Mouse (Mus musculus) stomach, embryonic 15.5 days (tissue): Measurements from ENCODE around the gene Hopx. TPM values are rescaled to one million over a fixed set of nuclear protein-coding genes. Genes with fewer than 3 reads are reported as not detected.

Experiments
- ATAC-seq: fragments of 200-750 bp; cut with Nextera tagmentation; 2 replicates; pipeline ENCODE4 v1.8.0; 2017; ENCODE audit warnings: low read depth, moderate number of reproducible peaks, moderate TSS enrichment; ENCODE audit not compliant: insufficient read depth, low FRiP score
- H3K27ac ChIP-seq: fragments of 300-500 bp; sonication (generic); 2 replicates; pipeline ENCODE4 v1.5.1; 2015; ENCODE audit warnings: mild to moderate bottlenecking, inconsistent platforms
- H3K27me3 ChIP-seq: fragments of 300-500 bp; sonication (generic); replicated peaks from 2 replicates; pipeline ENCODE4 v1.6.1; 2015; ENCODE audit warnings: inconsistent platforms
- H3K36me3 ChIP-seq: fragments of 300-500 bp; sonication (generic); 2 replicates; pipeline ENCODE4 v1.6.1; 2015; ENCODE audit warnings: inconsistent platforms
- H3K4me1 ChIP-seq: fragments of 300-500 bp; sonication (generic); 2 replicates; pipeline ENCODE4 v1.6.1; 2015; ENCODE audit warnings: inconsistent platforms
- H3K4me2 ChIP-seq: fragments of 300-500 bp; sonication (generic); 2 replicates; pipeline ENCODE4 v1.6.1; 2015; ENCODE audit warnings: mild to moderate bottlenecking, inconsistent platforms
- H3K4me3 ChIP-seq: fragments of 300-500 bp; sonication (generic); replicated peaks from 2 replicates; pipeline ENCODE4 v1.5.1; 2015; ENCODE audit warnings: inconsistent platforms
- H3K9ac ChIP-seq: fragments of 300-500 bp; sonication (generic); 2 replicates; pipeline ENCODE4 v1.6.1; 2015; ENCODE audit warnings: inconsistent platforms
- H3K9me3 ChIP-seq: fragments of 300-500 bp; sonication (generic); 2 replicates; pipeline ENCODE4 v1.6.1; 2016; ENCODE audit warnings: inconsistent platforms
- WGBS: fragments of 180-500 bp; shearing (Covaris S2); methylation state at CpG from one replicate; pipeline ENCODE4 v1.1.7; 2015; 5-methylcytosine and 5-hydroxymethylcytosine counted together
- polyA plus RNA-seq: library from polyadenylated mRNA; unstranded; fragments of >200 nt; fragmentation: Nextera tagmentation; extraction: Ambion mirVana; gene quantifications from 2 replicates; pipeline ENCODE4 v1.2.1, GENCODE M21; 2015

The Hopx gene
- polyA plus RNA-seq, 1 experiment from 2014 or later: 3.5 TPM

GRCm38 (mm10) chr5:77082735-77083134, 32.2 kb downstream of the Hopx start:
- Histone ChIP-seq H3K9ac (no peak overlapping the region), H3K4me2 (no peak overlapping the region), H3K4me1 (no peaks in the 10 kb centered on the region), H3K9me3 (no peaks in the 10 kb centered on the region), H3K36me3 (no peaks in the 10 kb centered on the region), H3K27me3 (no peaks in the 10 kb centered on the region), H3K27ac (no peak overlapping the region), H3K4me3 (no peak overlapping the region)
- no peak for ATAC-seq
- WGBS: 66% methylated on average over 7 of the region's 7 CpGs

GRCm38 (mm10) chr5:77080761-77081160, 34.2 kb downstream of the Hopx start:
- Histone ChIP-seq H3K36me3 (no peaks in the 10 kb centered on the region), H3K9me3 (no peaks in the 10 kb centered on the region), H3K4me3 (no peak overlapping the region), H3K27me3 (no peaks in the 10 kb centered on the region), H3K4me1 (no peaks in the 10 kb centered on the region), H3K4me2 (no peak overlapping the region), H3K9ac (no peak overlapping the region), H3K27ac (no peak overlapping the region)
- WGBS: 76% methylated on average over 4 of the region's 4 CpGs
- ATAC-seq: no peak

DNA sequence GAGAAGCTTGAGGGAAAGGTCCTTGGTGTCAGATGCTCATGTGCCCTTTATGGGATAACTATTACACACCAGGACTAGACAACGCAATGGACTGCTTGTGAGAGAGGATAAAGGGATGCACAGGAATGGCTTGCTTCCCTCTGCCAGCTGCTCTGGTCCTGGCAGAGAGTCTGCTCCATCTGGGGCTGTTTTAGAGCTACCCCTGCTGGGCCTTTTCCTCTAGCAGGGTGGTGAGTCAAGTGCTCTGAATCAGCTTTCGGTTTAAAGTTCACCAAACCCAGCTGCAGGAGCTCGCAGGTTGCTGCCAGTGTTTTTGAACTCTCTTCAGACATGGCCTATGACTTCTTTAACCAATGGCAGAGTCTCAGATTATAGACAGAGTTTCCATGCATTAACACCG, 39.0 kb downstream of the Hopx start:
- no peak for ATAC-seq

DNA sequence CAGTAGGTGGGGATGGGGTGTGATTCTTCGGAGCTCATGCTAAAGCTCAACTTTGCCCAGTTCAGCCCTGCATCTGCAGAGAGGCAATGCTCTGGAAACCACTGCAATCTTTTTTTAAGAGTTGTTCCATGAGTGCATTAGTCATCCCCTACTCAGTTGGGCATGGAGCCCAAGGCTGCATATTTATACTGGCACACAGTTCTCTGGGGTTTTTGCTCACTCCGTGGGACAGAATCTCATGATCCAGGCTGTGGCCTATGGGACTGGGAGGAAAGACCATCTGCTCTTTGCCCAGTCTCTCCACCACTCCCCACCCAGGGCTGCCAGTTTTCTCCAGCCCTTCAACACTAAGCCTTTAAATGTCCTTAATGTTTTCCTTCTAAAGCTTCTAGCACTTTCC, 40.0 kb downstream of the Hopx start:
- no peak overlapping the region for H3K9ac ChIP-seq
- no peaks in the 10 kb centered on the region for H3K36me3 ChIP-seq
- no peak for ATAC-seq
- no peaks in the 10 kb centered on the region for H3K4me1 ChIP-seq
- H3K27me3 ChIP-seq: no peaks in the 10 kb centered on the region
- H3K4me2 ChIP-seq: no peak overlapping the region
- no peak overlapping the region for H3K27ac ChIP-seq
- 69% methylated on average over 2 of the region's 2 CpGs for WGBS
- H3K4me3 ChIP-seq: no peak overlapping the region
- no peaks in the 10 kb centered on the region for H3K9me3 ChIP-seq

More for the DNA sequence above, 39.0 kb downstream of the Hopx start:
- Histone ChIP-seq H3K27ac (no peak overlapping the region), H3K4me2 (no peak overlapping the region), H3K27me3 (no peaks in the 10 kb centered on the region), H3K9ac (no peak overlapping the region), H3K36me3 (no peaks in the 10 kb centered on the region), H3K9me3 (no peaks in the 10 kb centered on the region), H3K4me1 (no peaks in the 10 kb centered on the region), H3K4me3 (no peak overlapping the region)
- WGBS: 87% methylated on average over 4 of the region's 4 CpGs

DNA sequence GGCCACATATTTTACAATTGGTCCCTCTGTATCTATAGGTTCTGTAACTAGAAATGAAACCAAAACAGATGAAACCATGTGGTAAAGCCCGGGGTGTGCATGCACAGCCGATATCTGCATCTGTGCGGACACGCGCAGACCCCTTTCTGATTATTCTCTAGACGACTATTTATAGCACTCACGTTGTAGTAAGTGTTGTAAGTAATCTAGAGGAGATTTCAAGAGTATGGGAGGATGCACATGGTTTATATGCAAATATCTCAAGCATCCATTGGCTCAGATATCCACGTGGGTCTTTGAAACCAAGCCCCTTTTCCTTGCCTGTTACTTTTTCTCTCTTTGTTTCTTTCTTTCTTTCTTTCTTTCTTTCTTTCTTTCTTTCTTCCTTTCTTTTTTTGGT, 41.1 kb downstream of the Hopx start:
- Histone ChIP-seq H3K9me3 (no peaks in the 10 kb centered on the region), H3K9ac (no peak overlapping the region), H3K27me3 (no peaks in the 10 kb centered on the region), H3K4me2 (no peak overlapping the region), H3K4me1 (no peaks in the 10 kb centered on the region), H3K4me3 (no peak overlapping the region), H3K27ac (no peak overlapping the region), H3K36me3 (no peaks in the 10 kb centered on the region)
- 84% methylated on average over 8 of the region's 8 CpGs for WGBS
- no peak for ATAC-seq

DNA sequence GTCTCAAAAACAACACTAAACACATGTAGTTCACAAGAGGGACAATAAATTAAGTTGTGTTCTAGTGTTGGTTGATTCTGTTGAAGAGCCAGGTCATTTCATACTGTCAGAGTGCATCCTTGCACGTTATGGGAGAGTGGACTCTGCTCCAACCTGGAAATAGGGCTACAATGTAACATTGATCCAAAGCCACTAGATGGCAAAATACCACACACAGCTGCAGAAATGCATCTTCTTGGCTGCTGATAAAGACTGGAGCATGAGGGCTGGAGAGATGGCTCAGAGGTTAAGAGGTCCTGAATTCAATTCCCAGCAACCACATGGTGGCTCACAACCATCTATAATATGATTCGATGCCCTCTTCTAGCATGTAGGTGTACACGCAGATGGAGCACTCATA, 43.3 kb downstream of the Hopx start:
- WGBS: 82% methylated on average over 3 of the region's 3 CpGs

GRCm38 (mm10) chr5:77070987-77071386, 43.9 kb downstream of the Hopx start:
- WGBS: 82% methylated on average over 2 of the region's 2 CpGs
- Histone ChIP-seq H3K9me3 (no peaks in the 10 kb centered on the region), H3K9ac (no peak overlapping the region), H3K4me2 (no peak overlapping the region), H3K36me3 (no peaks in the 10 kb centered on the region), H3K27me3 (no peaks in the 10 kb centered on the region), H3K4me3 (no peak overlapping the region), H3K27ac (no peak overlapping the region), H3K4me1 (no peaks in the 10 kb centered on the region)
- no peak for ATAC-seq

More for the DNA sequence above, 43.3 kb downstream of the Hopx start:
- H3K36me3 ChIP-seq: no peaks in the 10 kb centered on the region
- no peak overlapping the region for H3K4me3 ChIP-seq
- no peak for ATAC-seq
- no peak overlapping the region for H3K9ac ChIP-seq
- H3K9me3 ChIP-seq: no peaks in the 10 kb centered on the region
- no peaks in the 10 kb centered on the region for H3K4me1 ChIP-seq
- H3K4me2 ChIP-seq: no peak overlapping the region
- H3K27ac ChIP-seq: no peak overlapping the region
- no peaks in the 10 kb centered on the region for H3K27me3 ChIP-seq

DNA sequence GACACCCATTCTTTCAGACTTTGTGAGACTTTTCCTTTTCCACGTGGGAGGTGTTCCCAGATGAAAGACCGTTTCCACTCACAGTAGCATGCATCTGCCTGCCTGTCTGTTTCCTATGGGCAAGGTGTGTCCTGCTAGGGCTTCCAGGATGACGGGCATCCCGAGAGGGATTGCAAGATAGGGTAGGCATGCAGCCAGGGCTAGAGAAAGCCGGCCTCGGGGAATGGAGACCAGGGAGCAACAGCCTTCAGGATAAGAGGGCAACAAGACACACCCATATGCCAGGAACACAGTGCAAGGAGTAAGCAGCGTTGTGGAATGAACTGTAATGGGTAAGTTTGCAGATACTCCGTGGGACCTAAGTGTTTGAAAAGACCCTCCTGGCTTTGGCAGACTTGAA, 47.6 kb downstream of the Hopx start:
- H3K27me3 ChIP-seq: no peaks in the 10 kb centered on the region
- no peak for ATAC-seq
- 74% methylated on average over 8 of the region's 8 CpGs for WGBS

DNA sequence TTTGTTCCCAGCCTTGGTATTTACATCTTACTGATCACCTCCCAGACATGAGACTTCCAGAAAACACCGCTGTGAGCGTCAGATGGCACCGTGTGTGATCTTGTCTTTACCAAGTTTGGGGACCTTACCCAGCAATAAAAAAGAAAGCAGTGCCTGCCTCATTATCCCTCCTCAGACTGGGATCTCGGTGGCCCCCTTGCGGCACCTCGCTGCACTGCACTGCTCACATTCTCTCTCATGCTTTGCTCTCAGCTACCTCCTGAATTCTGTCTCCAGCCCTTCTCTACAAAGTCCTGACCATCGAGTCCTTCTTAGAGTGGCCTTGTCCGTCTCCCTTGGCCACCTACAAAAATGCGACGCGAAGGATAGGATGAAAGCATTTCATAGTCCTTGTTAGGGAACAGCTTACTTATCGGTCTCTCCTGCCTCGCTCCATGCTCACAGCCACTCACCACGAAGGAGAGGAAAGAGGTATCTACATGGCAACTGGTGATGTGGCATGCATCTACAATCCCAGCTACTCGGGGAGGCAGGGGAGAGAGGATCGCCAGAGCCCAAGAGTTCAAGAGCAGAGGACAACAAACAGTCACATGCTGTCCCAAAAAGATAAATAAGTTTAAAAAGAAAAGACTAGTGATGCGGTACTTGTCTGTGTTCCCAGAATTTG, 53.4 kb downstream of the Hopx start:
- H3K27ac ChIP-seq: no peak overlapping the region
- no peak overlapping the region for H3K9ac ChIP-seq
- H3K9me3 ChIP-seq: no peaks in the 10 kb centered on the region
- 0 out of 2 replicates have a peak overlapping the region, but pooled peaks have one; percentile 23 for H3K4me2 ChIP-seq
- no peak overlapping the region for H3K4me3 ChIP-seq
- H3K36me3 ChIP-seq: no peaks in the 10 kb centered on the region
- H3K27me3 ChIP-seq: no peaks in the 10 kb centered on the region
- 31% methylated on average over 17 of the region's 17 CpGs for whole genome bisulfite sequencing
- ATAC-seq: no peak
- no peaks in the 10 kb centered on the region for H3K4me1 ChIP-seq

More for the DNA sequence above, 47.6 kb downstream of the Hopx start:
- H3K4me2 ChIP-seq: no peak overlapping the region
- no peak overlapping the region for H3K4me3 ChIP-seq
- H3K4me1 ChIP-seq: no peaks in the 10 kb centered on the region
- H3K9me3 ChIP-seq: no peaks in the 10 kb centered on the region
- no peaks in the 10 kb centered on the region for H3K36me3 ChIP-seq
- no peak overlapping the region for H3K27ac ChIP-seq
- no peak overlapping the region for H3K9ac ChIP-seq

- no peak for ATAC-seq
- Histone ChIP-seq H3K4me1 (no peaks in the 10 kb centered on the region), H3K4me2 (no peak overlapping the region), H3K27me3 (no peaks in the 10 kb centered on the region), H3K36me3 (no peaks in the 10 kb centered on the region), H3K9me3 (no peaks in the 10 kb centered on the region), H3K27ac (no peak overlapping the region), H3K4me3 (no peak overlapping the region), H3K9ac (no peak overlapping the region)
- WGBS: 45% methylated on average over 10 of the region's 10 CpGs
Observed at GRCm38 (mm10) chr5:77060363-77060762, 54.6 kb downstream of the Hopx start.

DNA sequence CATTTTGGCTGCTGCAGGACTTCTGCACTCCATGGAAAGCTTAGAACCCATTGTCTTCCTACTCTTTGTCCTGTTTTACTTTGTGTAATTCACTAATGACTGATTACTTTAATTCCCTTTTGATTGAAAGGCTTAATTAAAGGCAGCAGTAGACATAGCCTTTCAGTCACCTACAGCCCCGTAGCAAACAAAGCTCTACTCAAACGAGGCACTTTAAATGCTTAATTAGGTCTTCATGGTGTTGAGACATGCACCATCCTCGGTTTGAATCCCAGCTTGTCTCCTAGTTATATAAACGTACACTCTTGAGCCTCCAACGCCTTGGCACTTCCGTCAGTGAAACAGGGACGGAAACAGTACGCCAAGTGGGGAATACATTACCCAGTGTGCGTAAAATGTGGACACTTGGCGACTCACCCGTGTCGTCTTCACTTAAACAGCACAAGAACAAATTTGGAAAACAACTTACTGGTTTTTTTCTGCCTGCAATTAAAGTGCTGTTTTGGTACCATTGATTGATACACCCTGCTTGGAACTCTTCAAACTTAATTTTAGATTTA, 58.0 kb downstream of the Hopx start:
- Histone ChIP-seq H3K9ac (no peak overlapping the region), H3K4me1 (no peaks in the 10 kb centered on the region), H3K4me3 (no peak overlapping the region), H3K36me3 (no peaks in the 10 kb centered on the region), H3K9me3 (no peaks in the 10 kb centered on the region), H3K27me3 (no peaks in the 10 kb centered on the region), H3K27ac (no peak overlapping the region), H3K4me2 (no peak overlapping the region)
- no peak for ATAC-seq
- 70% methylated on average over 12 of the region's 12 CpGs for WGBS

GRCm38 (mm10) chr5:77052616-77053015, 62.3 kb downstream of the Hopx start:
- Histone ChIP-seq H3K4me1 (no peaks in the 10 kb centered on the region), H3K4me3 (no peak overlapping the region), H3K9me3 (no peaks in the 10 kb centered on the region), H3K36me3 (no peaks in the 10 kb centered on the region), H3K27me3 (no peaks in the 10 kb centered on the region), H3K9ac (no peak overlapping the region), H3K4me2 (no peak overlapping the region), H3K27ac (no peak overlapping the region)
- ATAC-seq: no peak
- 91% methylated on average over 5 of the region's 5 CpGs for WGBS

- WGBS: 60% methylated on average over 5 of the region's 5 CpGs
- Histone ChIP-seq H3K9me3 (no peaks in the 10 kb centered on the region), H3K9ac (no peak overlapping the region), H3K36me3 (no peaks in the 10 kb centered on the region), H3K4me2 (no peak overlapping the region), H3K27ac (no peak overlapping the region), H3K27me3 (no peaks in the 10 kb centered on the region), H3K4me3 (no peak overlapping the region), H3K4me1 (no peaks in the 10 kb centered on the region)
- ATAC-seq: no peak
Observed at GRCm38 (mm10) chr5:77044362-77044761, 70.6 kb downstream of the Hopx start.
